Mouse (Mus musculus) spleen, adult 2 months (tissue): ENCODE data around the gene Ttbk1.

Experiments
- CTCF ChIP-seq: fragments of 200-500 bp; IDR thresholded peaks from 2 replicates; pipeline ENCODE4 v1.5.1; 2011; ENCODE audit warnings: mild to moderate bottlenecking, inconsistent platforms; ENCODE audit not compliant: insufficient read depth, insufficient read length, insufficient replicate concordance; ENCODE audit errors: extremely low read depth
- POLR2A ChIP-seq: fragments of 200-500 bp; IDR thresholded peaks from 2 replicates; pipeline ENCODE4 v1.6.1; 2011; ENCODE audit warnings: low read depth, low read length, inconsistent platforms

GRCm38 (mm10) chr17:46521963-46522668 is 34.6 kb upstream of the Ttbk1 start:
- TF ChIP-seq CTCF: no peak
- TF ChIP-seq POLR2A: no peak
